Mouse (Mus musculus) heart, embryonic 14.5 days (tissue): ENCODE results near the gene Jmjd8. TPM values are rescaled to one million over a fixed set of nuclear protein-coding genes. Genes with fewer than 3 reads are reported as not detected.

Source experiments
- ATAC-seq: fragments of 200-750 bp; cut with Nextera tagmentation; 2 replicates; pipeline ENCODE4 v1.8.0; 2017; ENCODE audit warnings: low read depth, moderate TSS enrichment; ENCODE audit not compliant: insufficient number of reproducible peaks, insufficient read depth, low FRiP score
- H3K27ac ChIP-seq, 2 experiments: fragments of 200-500 bp in 1 of 2; fragments of 300-500 bp in 1 of 2; sonication (generic) in 1 of 2; replicated peaks in 1 of 2; 2 replicates each; pipeline ENCODE4 v1.5.1; 2012 to 2014; ENCODE audit warnings: low read depth in 2 of 2, low read length in 2 of 2, control low read depth in 1 of 2, mild to moderate bottlenecking in 1 of 2, mixed read lengths in 1 of 2; ENCODE audit not compliant: control insufficient read depth in 1 of 2, insufficient read depth in 1 of 2
- H3K27me3 ChIP-seq: fragments of 300-500 bp; sonication (generic); 2 replicates; pipeline ENCODE4 v1.6.1; 2014; ENCODE audit warnings: mild to moderate bottlenecking, low read length, control low read depth; ENCODE audit not compliant: control insufficient read depth, insufficient read depth
- H3K36me3 ChIP-seq: fragments of 300-500 bp; sonication (generic); 2 replicates; pipeline ENCODE4 v1.6.1; 2014; ENCODE audit warnings: mild to moderate bottlenecking, control low read depth, low read length, mixed read lengths; ENCODE audit not compliant: control insufficient read depth, insufficient read depth
- H3K4me1 ChIP-seq, 2 experiments: fragments of 200-500 bp in 1 of 2; fragments of 300-500 bp in 1 of 2; sonication (generic) in 1 of 2; 2 replicates each; pipeline ENCODE4 v1.6.1; 2012 to 2014; ENCODE audit warnings: low read length in 2 of 2, control low read depth in 1 of 2, mixed read lengths in 1 of 2; ENCODE audit not compliant: control insufficient read depth in 2 of 2, insufficient read depth in 2 of 2
- H3K4me2 ChIP-seq: fragments of 300-500 bp; sonication (generic); 2 replicates; pipeline ENCODE4 v1.6.1; 2014; ENCODE audit warnings: mild to moderate bottlenecking, low read length
- H3K4me3 ChIP-seq, 2 experiments: fragments of 200-500 bp in 1 of 2; fragments of 300-500 bp in 1 of 2; sonication (generic) in 1 of 2; 2 replicates each; pipeline ENCODE4 v1.5.1; 2012 to 2014; ENCODE audit warnings: low read length in 2 of 2, mild to moderate bottlenecking in 2 of 2, control low read depth in 1 of 2, low read depth in 1 of 2, moderate library complexity in 1 of 2; ENCODE audit not compliant: control insufficient read depth in 1 of 2, insufficient read depth in 1 of 2
- H3K9ac ChIP-seq: fragments of 300-500 bp; sonication (generic); 2 replicates; pipeline ENCODE4 v1.6.1; 2014; ENCODE audit warnings: mild to moderate bottlenecking, low read length
- H3K9me3 ChIP-seq: fragments of 300-500 bp; sonication (generic); 2 replicates; pipeline ENCODE4 v1.6.1; 2016; ENCODE audit warnings: low read length, control low read depth; ENCODE audit not compliant: control insufficient read depth
- WGBS: fragments of 180-500 bp; shearing (Covaris S2); extraction: QIAGEN DNeasy Blood & Tissue Kit; methylation state at CpG from one replicate; pipeline ENCODE4 v1.1.7; 2014; 5-methylcytosine and 5-hydroxymethylcytosine counted together
- polyA plus RNA-seq: library from polyadenylated mRNA; unstranded; fragments of >200 nt; fragmentation: Nextera tagmentation; extraction: Ambion mirVana; gene quantifications from 2 replicates; pipeline ENCODE4 v1.2.1, GENCODE M21; 2014

Gene Jmjd8
- polyA plus RNA-seq, 1 experiment from 2014 or later, result 30.0 TPM

GRCm38 (mm10) chr17:25791320-25791842 is 37.3 kb upstream of the Jmjd8 start:
- Histone ChIP-seq H3K27ac (peak overlapping the region in 1 of 2 experiments; percentile 93; a peak in 2 of 4 replicates), H3K4me3 (peak overlapping the region; percentile 76 to 80), H3K36me3 (peaks cover 30% of the 10 kb centered on the region), H3K4me2 (peak overlapping the region; percentile 76), H3K27me3 (no peaks in the 10 kb centered on the region), H3K4me1 (peaks cover 19 to 29% of the 10 kb centered on the region in 2 experiments), H3K9ac (peak overlapping the region; percentile 84), H3K9me3 (no peaks in the 10 kb centered on the region)
- no peak for ATAC-seq
- WGBS, result 28% methylated on average over 19 of the region's 19 CpGs

GRCm38 (mm10) chr17:25791843-25792527 is 36.7 kb upstream of the Jmjd8 start:
- WGBS, result under 1% methylated on average over 45 of the region's 45 CpGs
- peaks cover 30% of the 10 kb centered on the region for H3K36me3 ChIP-seq
- peak overlapping the region; percentile 76 for H3K4me2 ChIP-seq
- H3K9ac ChIP-seq, result peak overlapping the region; percentile 84
- peak overlapping the region; percentile 76 to 80 for H3K4me3 ChIP-seq
- peak overlapping the region; percentile 93 to 95 for H3K27ac ChIP-seq
- H3K27me3 ChIP-seq, result no peaks in the 10 kb centered on the region
- peak; percentile 50 for ATAC-seq
- H3K9me3 ChIP-seq, result no peaks in the 10 kb centered on the region
- peaks cover 19 to 32% of the 10 kb centered on the region in 2 experiments for H3K4me1 ChIP-seq

- WGBS, result under 1% methylated on average over 13 of the region's 14 CpGs
- Histone ChIP-seq H3K4me3 (peak within 1 kb of the TSS; percentile 76 to 80), H3K4me2 (peak within 1 kb of the TSS; percentile 76), H3K36me3 (peaks cover 24% of the 10 kb centered on the region), H3K9ac (peak within 1 kb of the TSS; percentile 84), H3K27ac (peak within 1 kb of the TSS; percentile 93 to 95), H3K9me3 (no peaks in the 10 kb centered on the region), H3K4me1 (peaks cover 21 to 36% of the 10 kb centered on the region in 2 experiments), H3K27me3 (no peaks in the 10 kb centered on the region)
- peak; percentile 65 for ATAC-seq
Observed at GRCm38 (mm10) chr17:25792615-25793014, 36.1 kb upstream of the Jmjd8 start, which contains the start of gene Fam173a. Gene Fam173a (minus strand): TSS chr17:25792901.

GRCm38 (mm10) chr17:25794197-25794596 is 34.5 kb upstream of the Jmjd8 start:
- ATAC-seq, result no peak
- 81% methylated on average over 13 of the region's 13 CpGs for WGBS

GRCm38 (mm10) chr17:25794998-25795397 is 33.7 kb upstream of the Jmjd8 start:
- Histone ChIP-seq H3K9ac (no peak overlapping the region), H3K9me3 (no peaks in the 10 kb centered on the region), H3K27me3 (no peaks in the 10 kb centered on the region), H3K4me3 (no peak overlapping the region), H3K4me1 (peaks cover 21 to 36% of the 10 kb centered on the region in 2 experiments), H3K36me3 (0 out of 2 replicates have a peak, but pooled peaks cover 3% of the 10 kb centered on the region), H3K27ac (no peak overlapping the region), H3K4me2 (no peak overlapping the region)
- no peak for ATAC-seq
- 87% methylated on average over 17 of the region's 17 CpGs for WGBS

More at GRCm38 (mm10) chr17:25794197-25794596, 34.5 kb upstream of the Jmjd8 start:
- H3K4me1 ChIP-seq, result peaks cover 21 to 36% of the 10 kb centered on the region in 2 experiments
- H3K9ac ChIP-seq, result no peak overlapping the region
- H3K9me3 ChIP-seq, result no peaks in the 10 kb centered on the region
- no peak overlapping the region for H3K4me2 ChIP-seq
- no peaks in the 10 kb centered on the region for H3K27me3 ChIP-seq
- H3K4me3 ChIP-seq, result no peak overlapping the region
- H3K27ac ChIP-seq, result no peak overlapping the region
- H3K36me3 ChIP-seq, result peaks cover 11% of the 10 kb centered on the region

- 40% methylated on average over 6 of the region's 6 CpGs for WGBS
- H3K27me3 ChIP-seq, result no peaks in the 10 kb centered on the region
- 0 out of 4 replicates have a peak within 1 kb of the TSS, but pooled peaks of 1 of the 2 experiments have one; percentile 24 for H3K27ac ChIP-seq
- H3K4me3 ChIP-seq, result peak within 1 kb of the TSS; percentile 61 to 86
- ATAC-seq, result no peak
- no peaks in the 10 kb centered on the region for H3K36me3 ChIP-seq
- peak within 1 kb of the TSS; percentile 95 for H3K4me2 ChIP-seq
- peaks cover 21 to 36% of the 10 kb centered on the region in 2 experiments for H3K4me1 ChIP-seq
- no peaks in the 10 kb centered on the region for H3K9me3 ChIP-seq
- peak within 1 kb of the TSS; percentile 67 for H3K9ac ChIP-seq
Observed at GRCm38 (mm10) chr17:25795609-25796092, 33.0 kb upstream of the Jmjd8 start, which contains the start of gene AC134908.4. Gene AC134908.4 (minus strand): TSS chr17:25795659.

GRCm38 (mm10) chr17:25796211-25796771 is 32.4 kb upstream of the Jmjd8 start:
- peak overlapping the region; percentile 95 for H3K4me2 ChIP-seq
- H3K9ac ChIP-seq, result peak overlapping the region; percentile 67
- H3K27ac ChIP-seq, result 0 out of 4 replicates have a peak overlapping the region, but pooled peaks of 1 of the 2 experiments have one; percentile 24
- 3% methylated on average over 37 of the region's 37 CpGs for WGBS
- H3K4me3 ChIP-seq, result peak overlapping the region; percentile 61 to 86
- peaks cover 19 to 30% of the 10 kb centered on the region in 2 experiments for H3K4me1 ChIP-seq
- H3K27me3 ChIP-seq, result no peaks in the 10 kb centered on the region
- no peaks in the 10 kb centered on the region for H3K9me3 ChIP-seq
- no peak for ATAC-seq
- no peaks in the 10 kb centered on the region for H3K36me3 ChIP-seq
